12 mouse cellular contexts compared by ENCODE assay signal in genomic region chr10:50169116-50169515, GRCm38 (mm10).
DNase-seq lines count a peak whose midpoint lies in the region.
"Had no signal": no experiment of that assay in that cellular context is flagged by ENCODE, and none has a peak within 500 bp of the region (broad histone marks: within the 10 kb centered on the region; RNA-seq: fewer than 3 reads in every experiment).

No protein-coding gene starts in this region.

- DNase-seq in cerebellum, adult 11-12 months, result peak; percentile 16
- no peak for DNase-seq in cerebellum, adult 11 months
- DNase-seq in brain, adult 2 months (ENCODE audit: low read depth, low spot score), result peak; percentile 56
- peak; percentile 33 for DNase-seq in cerebellum, adult 9-10 months
- no peak for DNase-seq in layer of hippocampus, adult 18-20 months (ENCODE audit: low spot score in 2 of 2)
- DNase-seq in adrenal gland, postnatal 25 days, result no peak
- DNase-seq in gastrocnemius, adult 8-10 months (ENCODE audit: low spot score in 2 of 2), result no peak
- DNase-seq: adrenal gland, postnatal 14 days; embryo, embryonic 11 days; forebrain, postnatal 0 days; gastrocnemius, postnatal 25 days; kidney, adult 2 months had no signal

Comparison
In these comparisons a context has a peak if more than half of its experiments do, and no peak if none do; other contexts are left out.
1. DNase-seq: peak in cerebellum, adult 11-12 months (single experiment), brain, adult 2 months (single experiment) and cerebellum, adult 9-10 months (single experiment); none in cerebellum, adult 11 months (single experiment), layer of hippocampus, adult 18-20 months (0 of 2), adrenal gland, postnatal 25 days (single experiment) and gastrocnemius, adult 8-10 months (0 of 2).